Mouse (Mus musculus): ENCODE results near the gene Otol1.

DNA sequence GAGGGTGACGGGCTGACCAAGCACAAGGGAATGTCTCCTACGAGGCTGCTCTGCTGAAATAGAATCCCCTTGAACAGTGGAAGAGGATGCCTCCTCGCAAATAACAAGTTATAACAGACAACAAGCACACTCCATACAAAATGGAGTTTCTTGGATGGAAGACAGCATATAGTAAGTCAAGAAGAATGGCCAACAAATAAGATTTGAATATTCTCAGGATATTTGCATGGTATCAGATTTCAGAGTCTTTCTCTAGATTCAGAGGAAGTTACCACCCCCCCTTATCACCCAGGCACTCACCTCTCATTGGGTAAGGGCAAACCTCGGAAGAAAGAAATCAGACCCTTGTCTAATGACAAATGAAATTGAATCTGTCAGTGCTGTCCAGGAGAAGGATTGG lies at the start of gene Otol1:
- no peak for TF ChIP-seq TAL1 (IDR thresholded peaks at IDR 0.05; ENCODE audit: low read length)
- no peak for TF ChIP-seq GATA1 (IDR thresholded peaks at IDR 0.05; ENCODE audit: low read length)
